Mouse (Mus musculus) liver, embryonic 14.5 days (tissue): ENCODE measurements around the gene Bcat1. TPM values are rescaled to one million over a fixed set of nuclear protein-coding genes. Genes with fewer than 3 reads are reported as not detected.

Experiments used
- ATAC-seq: fragments of 200-750 bp; cut with Nextera tagmentation; 2 replicates; pipeline ENCODE4 v1.8.0; 2017; ENCODE audit warnings: moderate number of reproducible peaks, mild to moderate bottlenecking, moderate library complexity; ENCODE audit not compliant: insufficient read depth
- DNase-seq, 3 experiments: peaks; one replicate each; pipeline ENCODE4 v3.0.0-alpha.2; 2012 to 2013; ENCODE audit warnings: low read depth in 3 of 3, low spot score in 3 of 3
- H3K27ac ChIP-seq: fragments of 300-500 bp; sonication (generic); 2 replicates; pipeline ENCODE4 v1.5.1; 2014; ENCODE audit warnings: moderate library complexity, mild to moderate bottlenecking, control low read depth, inconsistent platforms
- H3K27me3 ChIP-seq: fragments of 300-500 bp; sonication (generic); 2 replicates; pipeline ENCODE4 v1.6.1; 2014; ENCODE audit warnings: mild to moderate bottlenecking, low read length, moderate library complexity; ENCODE audit not compliant: control insufficient read depth, insufficient read depth
- H3K36me3 ChIP-seq: fragments of 300-500 bp; sonication (generic); replicated peaks from 2 replicates; pipeline ENCODE4 v1.6.1; 2014; ENCODE audit warnings: low read depth; ENCODE audit not compliant: control insufficient read depth, insufficient read depth
- H3K4me1 ChIP-seq, 2 experiments: fragments of 200-500 bp in 1 of 2; fragments of 300-500 bp in 1 of 2; sonication (generic) in 1 of 2; replicated peaks; 2 replicates each; pipeline ENCODE4 v1.6.1; 2012 to 2014; ENCODE audit warnings: antibody characterized with exemption in 1 of 2, inconsistent platforms in 1 of 2, low read length in 1 of 2; ENCODE audit not compliant: control insufficient read depth in 2 of 2, insufficient read depth in 2 of 2
- H3K4me2 ChIP-seq: fragments of 300-500 bp; sonication (generic); 2 replicates; pipeline ENCODE4 v1.6.1; 2014; ENCODE audit warnings: low read depth, mild to moderate bottlenecking, control low read depth, moderate library complexity
- H3K4me3 ChIP-seq, 2 experiments: fragments of 200-500 bp in 1 of 2; fragments of 300-500 bp in 1 of 2; sonication (generic) in 1 of 2; 2 replicates each; pipeline ENCODE4 v1.5.1; 2012 to 2014; ENCODE audit warnings: low read depth in 2 of 2, low read length in 2 of 2, mild to moderate bottlenecking in 2 of 2, control low read depth in 1 of 2, inconsistent platforms in 1 of 2, moderate library complexity in 1 of 2; ENCODE audit not compliant: insufficient read depth in 1 of 2
- H3K9ac ChIP-seq: fragments of 300-500 bp; sonication (generic); replicated peaks from 2 replicates; pipeline ENCODE4 v1.6.1; 2014; ENCODE audit warnings: mild to moderate bottlenecking, control low read depth, moderate library complexity
- H3K9me3 ChIP-seq: fragments of 300-500 bp; sonication (generic); 2 replicates; pipeline ENCODE4 v1.6.1; 2016; ENCODE audit warnings: low read length, mixed read lengths; ENCODE audit not compliant: control insufficient read depth
- CTCF ChIP-seq: IDR thresholded peaks from 2 replicates; pipeline ENCODE4 v1.5.1; 2016; ENCODE audit warnings: antibody characterized with exemption, low read depth, control low read depth
- EP300 ChIP-seq: IDR thresholded peaks from 2 replicates; pipeline ENCODE4 v1.6.1; 2016; ENCODE audit warnings: antibody characterized with exemption, low read depth
- WGBS: fragments of 180-500 bp; shearing (Covaris S2); extraction: QIAGEN DNeasy Blood & Tissue Kit; methylation state at CpG from one replicate; pipeline ENCODE4 v1.1.7; 2014; ENCODE audit not compliant: insufficient replicate concordance; 5-methylcytosine and 5-hydroxymethylcytosine counted together
- polyA plus RNA-seq, 2 experiments: library from polyadenylated mRNA; depleted of rRNA in 1 of 2; stranded (reverse) in 1 of 2; unstranded in 1 of 2; fragments of >200 nt; fragmentation: Nextera tagmentation in 1 of 2; extraction: Ambion mirVana in 1 of 2; gene quantifications; 2 replicates each; pipeline versions ENCODE4 v1.2.1 to v1.2.3; 2012 to 2014

Bcat1 gene
- polyA plus RNA-seq, 2 experiments, result 0.06 to 0.51 TPM

- no peak overlapping the region for H3K9ac ChIP-seq
- TF ChIP-seq EP300, result no peak
- no peak for TF ChIP-seq CTCF
- H3K36me3 ChIP-seq, result no peaks in the 10 kb centered on the region
- H3K4me1 ChIP-seq, result no peaks in the 10 kb centered on the region
- H3K27ac ChIP-seq, result no peak overlapping the region
- H3K27me3 ChIP-seq, result peaks cover 25% of the 10 kb centered on the region
- DNase-seq, result no peak
- no peak overlapping the region for H3K4me3 ChIP-seq
- H3K9me3 ChIP-seq, result no peaks in the 10 kb centered on the region
- no peak for ATAC-seq
- H3K4me2 ChIP-seq, result no peak overlapping the region
These were observed 1.5 kb downstream of the Bcat1 start for GRCm38 (mm10) chr6:145074461-145074860.

- Histone ChIP-seq H3K4me2 (no peak overlapping the region), H3K27ac (no peak overlapping the region), H3K27me3 (peaks cover 7% of the 10 kb centered on the region), H3K4me3 (no peak overlapping the region), H3K9me3 (no peaks in the 10 kb centered on the region), H3K9ac (no peak overlapping the region), H3K4me1 (no peaks in the 10 kb centered on the region), H3K36me3 (no peaks in the 10 kb centered on the region)
- no peak for DNase-seq
- WGBS, result 15% methylated on average over 2 of the region's 2 CpGs
- TF ChIP-seq CTCF (no peak), EP300 (no peak)
- ATAC-seq, result no peak
These were observed 6.1 kb downstream of the Bcat1 start for GRCm38 (mm10) chr6:145069921-145070320.

- no peak for TF ChIP-seq CTCF
- no peak for TF ChIP-seq EP300
- DNase-seq (no peak), ATAC-seq (no peak)
- Histone ChIP-seq H3K27ac (no peak overlapping the region), H3K36me3 (no peaks in the 10 kb centered on the region), H3K27me3 (peaks cover 3% of the 10 kb centered on the region), H3K4me1 (no peaks in the 10 kb centered on the region), H3K9me3 (no peaks in the 10 kb centered on the region), H3K4me2 (no peak overlapping the region), H3K9ac (no peak overlapping the region), H3K4me3 (no peak overlapping the region)
- 54% methylated on average over 7 of the region's 7 CpGs for WGBS
These were observed 6.6 kb downstream of the Bcat1 start for GRCm38 (mm10) chr6:145069397-145069796.

- TF ChIP-seq EP300 (no peak), CTCF (no peak)
- H3K9me3 ChIP-seq, result no peaks in the 10 kb centered on the region
- DNase-seq (no peak), ATAC-seq (no peak)
- H3K4me1 ChIP-seq, result no peaks in the 10 kb centered on the region
- no peak overlapping the region for H3K9ac ChIP-seq
- H3K4me3 ChIP-seq, result no peak overlapping the region
- H3K27me3 ChIP-seq, result no peaks in the 10 kb centered on the region
- no peak overlapping the region for H3K27ac ChIP-seq
- H3K36me3 ChIP-seq, result no peaks in the 10 kb centered on the region
- 43% methylated on average over 8 of the region's 8 CpGs for WGBS
- no peak overlapping the region for H3K4me2 ChIP-seq
These were observed 8.3 kb downstream of the Bcat1 start for GRCm38 (mm10) chr6:145067679-145068078.

DNA sequence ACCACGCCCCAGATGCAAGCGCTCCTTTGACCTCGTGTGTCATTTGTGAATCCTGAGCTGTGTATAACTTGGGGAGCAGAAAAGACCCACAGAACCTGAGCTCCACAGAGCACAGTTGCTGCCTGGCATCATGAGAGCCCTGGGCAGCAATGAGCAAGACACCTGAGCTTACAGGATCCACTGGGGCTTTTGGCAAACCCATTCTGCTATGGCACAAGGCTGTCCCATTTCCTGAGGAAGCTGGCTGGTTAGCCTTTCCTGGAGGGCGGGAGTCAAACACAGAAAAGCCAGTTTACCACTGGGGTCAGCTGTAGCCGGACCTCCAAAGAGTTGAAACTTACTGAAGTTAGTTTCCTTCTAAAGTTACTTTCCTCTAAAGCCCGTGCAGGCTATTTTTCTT, 9.6 kb downstream of the Bcat1 start:
- Histone ChIP-seq H3K27ac (no peak overlapping the region), H3K4me3 (no peak overlapping the region), H3K9ac (no peak overlapping the region), H3K27me3 (no peaks in the 10 kb centered on the region), H3K4me2 (no peak overlapping the region), H3K4me1 (no peaks in the 10 kb centered on the region), H3K36me3 (no peaks in the 10 kb centered on the region), H3K9me3 (no peaks in the 10 kb centered on the region)
- DNase-seq (no peak), ATAC-seq (no peak)
- TF ChIP-seq CTCF (no peak), EP300 (no peak)
- WGBS, result 52% methylated on average over 6 of the region's 6 CpGs
